ENCODE assay signal across 10 mouse cellular contexts in genomic region chr17:10478377-10478776, GRCm38 (mm10).
DNase-seq lines count a peak whose midpoint lies in the region; ATAC-seq and TF ChIP-seq lines count a peak whose summit lies in the region.
"Had no signal": no experiment of that assay in that cellular context is flagged by ENCODE, and none has a peak within 500 bp of the region (broad histone marks: within the 10 kb centered on the region; RNA-seq: fewer than 3 reads in every experiment).

No protein-coding gene starts in this region.

- H3K27me3 ChIP-seq in heart, embryonic 10.5 days (ENCODE audit: insufficient read depth, poor library complexity, severe bottlenecking): no peaks in the 10 kb centered on the region
- no peaks in the 10 kb centered on the region for H3K27me3 ChIP-seq in embryonic facial prominence, embryonic 10.5 days (replicated peaks; ENCODE audit: low read depth, poor library complexity, severe bottlenecking)
- no peaks in the 10 kb centered on the region for H3K27me3 ChIP-seq in hindbrain, embryonic 16.5 days (replicated peaks; ENCODE audit: control insufficient read depth, insufficient read depth, low read length)

- no peak overlapping the region for H3K9ac ChIP-seq in hindbrain, embryonic 16.5 days (ENCODE audit: low read depth, low read length)

- intact Hi-C loops in heart, postnatal 10 days (cut with DNase I): no loop called here
- intact Hi-C loops in left cerebral cortex, adult 2 months (cut with DNase I): no loop called here
- intact Hi-C loops in left cerebral cortex, postnatal 10 days (cut with DNase I): no loop called here

- H3K4me2 ChIP-seq in hindbrain, embryonic 16.5 days (ENCODE audit: low read length): no peak overlapping the region

- TF ChIP-seq CTCF in left cerebral cortex, adult 2 months (IDR thresholded peaks at IDR 0.05): no peak

- no peaks in the 10 kb centered on the region for H3K9me3 ChIP-seq in heart, embryonic 10.5 days
- H3K9me3 ChIP-seq in embryonic facial prominence, embryonic 10.5 days: no peaks in the 10 kb centered on the region
- H3K9me3 ChIP-seq in hindbrain, embryonic 16.5 days (ENCODE audit: control insufficient read depth, low read length): no peaks in the 10 kb centered on the region

- peak overlapping the region; percentile 86 for H3K27ac ChIP-seq in heart, embryonic 10.5 days
- peak overlapping the region; percentile 7 for H3K27ac ChIP-seq in left cerebral cortex, adult 2 months
- peak overlapping the region; percentile 69 for H3K27ac ChIP-seq in embryonic facial prominence, embryonic 10.5 days (replicated peaks)
- H3K27ac ChIP-seq in hindbrain, embryonic 16.5 days (ENCODE audit: low read depth, low read length): no peak overlapping the region

- no peak overlapping the region for H3K4me3 ChIP-seq in heart, embryonic 10.5 days
- no peak overlapping the region for H3K4me3 ChIP-seq in left cerebral cortex, adult 2 months
- no peak overlapping the region for H3K4me3 ChIP-seq in embryonic facial prominence, embryonic 10.5 days
- H3K4me3 ChIP-seq in hindbrain, embryonic 16.5 days (ENCODE audit: low read length): no peak overlapping the region

- H3K36me3 ChIP-seq in heart, embryonic 10.5 days: no peaks in the 10 kb centered on the region
- H3K36me3 ChIP-seq in embryonic facial prominence, embryonic 10.5 days (replicated peaks): no peaks in the 10 kb centered on the region
- no peaks in the 10 kb centered on the region for H3K36me3 ChIP-seq in hindbrain, embryonic 16.5 days (ENCODE audit: control insufficient read depth, insufficient read depth, low read length)

- DNase-seq in heart, embryonic 10.5 days (ENCODE audit: low spot score): no peak
- no peak for DNase-seq in heart, postnatal 10 days
- DNase-seq in left cerebral cortex, adult 2 months (ENCODE audit: extremely low spot score in 1 of 2, low spot score in 2 of 2): no peak
- DNase-seq in left cerebral cortex, postnatal 10 days (ENCODE audit: extremely low spot score in 1 of 2, low spot score in 2 of 2): no peak
- no peak for DNase-seq in embryonic facial prominence, embryonic 10.5 days (ENCODE audit: low spot score)
- no peak for DNase-seq in MN1 (ENCODE audit: low spot score)
- no peak for DNase-seq in adrenal gland, postnatal 10 days
- DNase-seq: gastrocnemius, postnatal 10 days; lung, postnatal 14 days had no signal

- 60% methylated on average over 3 of the region's 3 CpGs for WGBS in heart, embryonic 10.5 days
- WGBS in embryonic facial prominence, embryonic 10.5 days: 62% methylated on average over 3 of the region's 3 CpGs
- 66% methylated on average over 3 of the region's 3 CpGs for WGBS in hindbrain, embryonic 16.5 days

- 0 out of 2 replicates have a peak, but pooled peaks have one; percentile 12 for ATAC-seq in hindbrain, embryonic 16.5 days

- H3K4me1 ChIP-seq in heart, embryonic 10.5 days: peaks cover 62% of the 10 kb centered on the region
- peaks cover 36% of the 10 kb centered on the region for H3K4me1 ChIP-seq in embryonic facial prominence, embryonic 10.5 days
- H3K4me1 ChIP-seq in hindbrain, embryonic 16.5 days (ENCODE audit: control insufficient read depth, insufficient read depth, low read depth, low read length): peaks cover 8% of the 10 kb centered on the region
